Mouse (Mus musculus) mature B cell (primary cell): ENCODE data around the gene A030005K14Rik.

Experiments
- in situ Hi-C: fragments of 300-500 bp; cut with MboI; formaldehyde crosslinking; loops from 2 replicates; pipeline ENCODE4 v1.14.3; 2019

Gene A030005K14Rik

GRCm38 (mm10) chr1:83059278-83059677 lies at the start of gene A030005K14Rik:
A030005K14Rik (minus strand) TSS chr1:83059378.
- in situ Hi-C loops: no loop called here

- in situ Hi-C loops: no loop called here
Measured at GRCm38 (mm10) chr1:83107410-83107978, 48.3 kb upstream of the A030005K14Rik start.

GRCm38 (mm10) chr1:83105464-83105863 lies 46.3 kb upstream of the A030005K14Rik start:
- in situ Hi-C loops: no loop called here

GRCm38 (mm10) chr1:83101891-83102290 lies 42.7 kb upstream of the A030005K14Rik start:
- in situ Hi-C loops: no loop called here

GRCm38 (mm10) chr1:83099580-83100137 lies 40.5 kb upstream of the A030005K14Rik start:
- in situ Hi-C loops: no loop called here

GRCm38 (mm10) chr1:83099160-83099559 lies 40.0 kb upstream of the A030005K14Rik start:
- in situ Hi-C loops: no loop called here

- in situ Hi-C loops: no loop called here
Measured at GRCm38 (mm10) chr1:83096935-83097334, 37.8 kb upstream of the A030005K14Rik start.

GRCm38 (mm10) chr1:83091268-83091667 lies 32.1 kb upstream of the A030005K14Rik start:
- in situ Hi-C loops: no loop called here

GRCm38 (mm10) chr1:83084790-83085189 lies 25.6 kb upstream of the A030005K14Rik start:
- in situ Hi-C loops: no loop called here

- in situ Hi-C loops: no loop called here
Measured at GRCm38 (mm10) chr1:83077016-83077415, 17.8 kb upstream of the A030005K14Rik start.

GRCm38 (mm10) chr1:83076190-83076917 lies 17.2 kb upstream of the A030005K14Rik start:
- in situ Hi-C loops: no loop called here

GRCm38 (mm10) chr1:83075526-83076189 lies 16.5 kb upstream of the A030005K14Rik start:
- in situ Hi-C loops: no loop called here

GRCm38 (mm10) chr1:83067205-83067604 lies 8.0 kb upstream of the A030005K14Rik start:
- in situ Hi-C loops: no loop called here

GRCm38 (mm10) chr1:83066577-83066976 lies 7.4 kb upstream of the A030005K14Rik start:
- in situ Hi-C loops: no loop called here

- in situ Hi-C loops: no loop called here
Measured at GRCm38 (mm10) chr1:83064851-83065250, 5.7 kb upstream of the A030005K14Rik start.

GRCm38 (mm10) chr1:83060643-83061042 lies 1.5 kb upstream of the A030005K14Rik start, which contains the start of gene Krtap28-13:
Krtap28-13 (plus strand) TSS chr1:83060930.
- in situ Hi-C loops: no loop called here

GRCm38 (mm10) chr1:83058481-83058880 lies 697 bp downstream of the A030005K14Rik start:
- in situ Hi-C loops: no loop called here

GRCm38 (mm10) chr1:83044882-83045427 lies 14.2 kb downstream of the A030005K14Rik start, which contains the start of gene Gm47969:
Gm47969 (plus strand) TSS chr1:83044932.
- in situ Hi-C loops: no loop called here

- in situ Hi-C loops: no loop called here
Measured at GRCm38 (mm10) chr1:83042380-83042779, 16.8 kb downstream of the A030005K14Rik start, which contains the start of gene Krtap28-10. Krtap28-10 (minus strand) TSS chr1:83042480.

- in situ Hi-C loops: no loop called here
Measured at GRCm38 (mm10) chr1:83039080-83039479, 20.1 kb downstream of the A030005K14Rik start.

- in situ Hi-C loops: no loop called here
Measured at GRCm38 (mm10) chr1:83038109-83038672, 21.0 kb downstream of the A030005K14Rik start, which contains the start of gene Slc19a3. Slc19a3 (minus strand) TSS chr1:83038448.
